Mouse (Mus musculus) forebrain, embryonic 16.5 days (tissue): Measurements from ENCODE around the gene Ddrgk1. TPM values are rescaled to one million over a fixed set of nuclear protein-coding genes. Genes with fewer than 3 reads are reported as not detected.
A peak's percentile ranks its signal among the peaks of the same experiment; 100 is the strongest.

Experiments
- ATAC-seq: fragments of 200-750 bp; cut with Nextera tagmentation; 2 replicates; pipeline ENCODE4 v1.8.0; 2017; ENCODE audit warnings: mild to moderate bottlenecking, moderate library complexity
- H3K27ac ChIP-seq: fragments of 300-500 bp; sonication (generic); 2 replicates; pipeline ENCODE4 v1.5.1; 2014; ENCODE audit warnings: low read length, control low read depth
- H3K27me3 ChIP-seq: fragments of 300-500 bp; sonication (generic); replicated peaks from 2 replicates; pipeline ENCODE4 v1.6.1; 2014; ENCODE audit warnings: low read length; ENCODE audit not compliant: control insufficient read depth, insufficient read depth
- H3K36me3 ChIP-seq: fragments of 300-500 bp; sonication (generic); 2 replicates; pipeline ENCODE4 v1.6.1; 2014; ENCODE audit not compliant: control insufficient read depth, insufficient read depth
- H3K4me1 ChIP-seq: fragments of 300-500 bp; sonication (generic); replicated peaks from 2 replicates; pipeline ENCODE4 v1.6.1; 2014; ENCODE audit warnings: low read length; ENCODE audit not compliant: control insufficient read depth, insufficient read depth
- H3K4me2 ChIP-seq: fragments of 300-500 bp; sonication (generic); 2 replicates; pipeline ENCODE4 v1.6.1; 2014; ENCODE audit warnings: mild to moderate bottlenecking, low read length, control low read depth
- H3K4me3 ChIP-seq: fragments of 300-500 bp; sonication (generic); replicated peaks from 2 replicates; pipeline ENCODE4 v1.5.1; 2014; ENCODE audit warnings: mild to moderate bottlenecking, low read length, control low read depth
- H3K9ac ChIP-seq: fragments of 300-500 bp; sonication (generic); replicated peaks from 2 replicates; pipeline ENCODE4 v1.6.1; 2014; ENCODE audit warnings: low read depth, low read length, control low read depth
- H3K9me3 ChIP-seq: fragments of 300-500 bp; sonication (generic); 2 replicates; pipeline ENCODE4 v1.6.1; 2016; ENCODE audit warnings: low read length; ENCODE audit not compliant: control insufficient read depth
- WGBS: fragments of 180-500 bp; shearing (Covaris S2); extraction: QIAGEN DNeasy Blood & Tissue Kit; methylation state at CpG from one replicate; pipeline ENCODE4 v1.1.7; 2014; 5-methylcytosine and 5-hydroxymethylcytosine counted together
- polyA plus RNA-seq: library from polyadenylated mRNA; unstranded; fragments of >200 nt; fragmentation: Nextera tagmentation; extraction: Ambion mirVana; gene quantifications from 2 replicates; pipeline ENCODE4 v1.2.1, GENCODE M21; 2015

The Ddrgk1 gene
- polyA plus RNA-seq, 1 experiment from 2014 or later: 62.3 TPM

DNA sequence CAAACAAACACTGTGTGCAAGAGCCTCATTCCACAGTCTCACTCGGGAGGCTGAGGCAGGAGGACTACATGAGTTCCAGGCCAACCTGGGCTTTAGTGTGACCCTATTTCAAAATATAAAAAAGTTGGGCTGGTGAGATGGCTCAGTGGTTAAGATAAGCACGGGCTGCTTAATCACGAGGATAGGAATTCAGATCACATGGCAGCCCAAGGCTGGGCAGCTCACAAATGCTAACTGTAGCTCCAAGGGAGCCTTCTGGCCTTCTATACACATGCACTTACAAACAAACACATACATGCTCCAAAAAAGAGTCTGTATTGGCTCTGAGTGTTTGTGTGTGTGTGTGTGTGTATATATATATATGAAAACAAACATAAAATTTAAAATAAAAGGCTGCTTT is 29.1 kb upstream of the Ddrgk1 start:
- WGBS: 44% methylated on average over 3 of the region's 3 CpGs

DNA sequence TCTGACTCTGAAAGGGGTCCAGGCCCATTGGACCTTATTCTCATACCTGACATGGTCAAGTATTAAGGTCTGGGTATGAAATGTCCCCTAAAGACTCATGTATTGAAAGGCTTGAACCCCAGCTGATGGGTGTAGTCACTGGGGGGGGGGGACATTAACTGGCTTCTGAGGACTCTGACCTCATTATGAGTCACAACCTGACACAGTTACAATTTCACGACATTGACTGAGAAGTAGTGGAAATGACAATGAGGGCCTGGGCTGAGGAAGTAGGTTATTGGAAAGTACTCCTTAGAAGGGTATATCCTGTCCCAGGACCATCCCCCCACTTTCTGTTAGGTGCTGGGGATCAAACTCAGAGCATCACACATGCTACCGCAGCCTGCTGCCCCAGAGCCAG is 24.6 kb upstream of the Ddrgk1 start:
- Histone ChIP-seq H3K36me3 (no peaks in the 10 kb centered on the region; the same call in 1 of the 2 replicates), H3K4me1 (no peaks in the 10 kb centered on the region), H3K27me3 (no peaks in the 10 kb centered on the region), H3K27ac (no peak overlapping the region), H3K9me3 (no peaks in the 10 kb centered on the region), H3K9ac (no peak overlapping the region), H3K4me2 (no peak overlapping the region), H3K4me3 (no peak overlapping the region)
- 79% methylated on average over 2 of the region's 2 CpGs for WGBS
- no peak for ATAC-seq

More for the DNA sequence above, 29.1 kb upstream of the Ddrgk1 start:
- ATAC-seq: no peak
- Histone ChIP-seq H3K9ac (no peak overlapping the region), H3K27ac (no peak overlapping the region), H3K27me3 (peaks cover 11% of the 10 kb centered on the region), H3K4me3 (no peak overlapping the region), H3K9me3 (no peaks in the 10 kb centered on the region), H3K4me2 (no peak overlapping the region), H3K4me1 (peaks cover 17% of the 10 kb centered on the region), H3K36me3 (no peaks in the 10 kb centered on the region)

DNA sequence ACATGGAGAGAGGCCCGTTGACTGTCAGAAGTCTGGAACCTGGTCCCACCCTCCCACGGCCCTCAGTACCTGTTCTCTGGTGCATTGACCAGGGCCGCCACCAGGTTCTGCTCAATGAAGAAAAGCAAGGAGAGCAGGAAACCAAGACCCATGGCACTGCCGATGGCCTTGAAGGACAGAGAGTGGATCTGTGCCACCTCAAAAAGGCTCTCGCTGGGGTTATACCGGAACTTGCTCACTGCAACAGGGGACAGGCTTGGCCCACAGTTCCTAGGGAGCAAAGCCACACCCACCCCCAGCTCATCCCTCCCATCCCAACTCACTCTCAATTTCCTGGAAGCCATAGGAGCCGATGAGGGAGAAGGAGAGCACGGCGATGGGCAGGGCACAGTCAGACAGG is 21.0 kb upstream of the Ddrgk1 start:
- peaks cover 10% of the 10 kb centered on the region for H3K36me3 ChIP-seq
- 89% methylated on average over 9 of the region's 9 CpGs for WGBS
- no peak overlapping the region for H3K27ac ChIP-seq
- no peak overlapping the region for H3K4me2 ChIP-seq
- H3K9me3 ChIP-seq: no peaks in the 10 kb centered on the region
- no peaks in the 10 kb centered on the region for H3K4me1 ChIP-seq
- H3K27me3 ChIP-seq: no peaks in the 10 kb centered on the region
- H3K9ac ChIP-seq: no peak overlapping the region
- no peak overlapping the region for H3K4me3 ChIP-seq
- ATAC-seq: no peak

DNA sequence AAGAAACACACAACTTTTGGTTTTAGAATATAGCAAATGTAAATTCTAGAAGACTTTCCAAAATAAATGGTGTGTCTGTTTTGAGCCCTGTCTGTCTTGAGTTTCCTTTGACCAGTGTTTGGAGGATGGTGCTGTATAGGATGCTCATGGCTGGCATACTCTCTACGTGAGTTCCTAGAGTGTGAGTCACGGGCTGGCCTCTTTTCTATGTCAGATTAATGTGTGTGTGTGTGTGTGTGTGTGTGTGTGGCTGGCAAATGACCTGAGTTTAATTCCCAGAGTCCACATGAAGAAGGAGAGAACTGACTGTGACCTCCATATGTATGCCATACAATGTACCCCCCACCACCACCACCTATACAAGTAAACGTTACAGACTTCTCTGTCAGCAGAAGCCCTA is 17.1 kb upstream of the Ddrgk1 start:
- no peak overlapping the region for H3K9ac ChIP-seq
- H3K27ac ChIP-seq: no peak overlapping the region
- H3K4me3 ChIP-seq: no peak overlapping the region
- H3K36me3 ChIP-seq: peaks cover 39% of the 10 kb centered on the region
- no peaks in the 10 kb centered on the region for H3K4me1 ChIP-seq
- H3K27me3 ChIP-seq: no peaks in the 10 kb centered on the region
- no peak overlapping the region for H3K4me2 ChIP-seq
- no peaks in the 10 kb centered on the region for H3K9me3 ChIP-seq
- no peak for ATAC-seq
- 81% methylated on average over 3 of the region's 3 CpGs for WGBS

DNA sequence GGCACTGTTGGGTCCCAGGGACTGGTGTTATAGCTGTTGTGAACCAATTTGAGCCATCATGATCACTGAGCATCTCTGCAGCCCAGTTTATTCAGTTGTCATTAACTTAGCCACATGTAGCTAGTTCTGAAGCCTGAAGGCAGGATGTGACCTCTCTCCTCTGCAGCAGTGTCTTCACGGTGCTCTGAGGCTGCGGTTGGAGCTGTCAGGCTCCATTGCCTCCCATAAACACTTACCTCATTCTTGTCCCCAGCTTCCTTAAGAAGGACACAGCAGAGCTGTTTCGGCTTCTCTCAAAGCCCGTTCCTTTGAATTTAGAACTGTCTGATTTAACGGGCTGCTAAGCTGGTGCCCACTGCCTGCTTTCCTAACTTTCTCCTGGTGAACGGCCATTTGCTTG is 15.4 kb upstream of the Ddrgk1 start:
- H3K9me3 ChIP-seq: no peaks in the 10 kb centered on the region
- H3K4me3 ChIP-seq: no peak overlapping the region
- no peak for ATAC-seq
- WGBS: 88% methylated on average over 6 of the region's 6 CpGs
- H3K27me3 ChIP-seq: no peaks in the 10 kb centered on the region
- no peak overlapping the region for H3K27ac ChIP-seq
- no peak overlapping the region for H3K4me2 ChIP-seq
- H3K4me1 ChIP-seq: no peaks in the 10 kb centered on the region
- H3K9ac ChIP-seq: no peak overlapping the region
- peaks cover 54% of the 10 kb centered on the region for H3K36me3 ChIP-seq

DNA sequence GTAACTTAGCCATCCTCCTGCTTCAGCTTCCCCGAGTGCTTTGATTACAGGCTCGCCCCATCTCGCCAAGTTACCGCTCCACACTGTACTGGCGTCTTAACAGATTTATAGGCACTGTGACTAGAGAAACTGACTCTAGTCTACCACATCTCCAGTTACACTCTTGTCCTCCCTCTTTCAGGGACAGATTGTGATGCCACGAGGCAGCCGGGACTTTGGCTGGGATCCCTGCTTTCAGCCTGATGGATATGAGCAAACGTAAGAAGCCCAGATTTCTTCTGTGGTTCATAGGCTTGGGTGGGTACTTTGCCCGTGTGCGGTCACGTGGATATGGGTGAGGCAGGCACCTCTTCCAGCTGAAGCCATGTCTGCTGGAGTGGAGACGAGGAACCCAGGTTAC is 14.7 kb upstream of the Ddrgk1 start:
- no peaks in the 10 kb centered on the region for H3K4me1 ChIP-seq
- H3K36me3 ChIP-seq: peaks cover 59% of the 10 kb centered on the region
- WGBS: 88% methylated on average over 12 of the region's 12 CpGs
- H3K9ac ChIP-seq: no peak overlapping the region
- no peak overlapping the region for H3K27ac ChIP-seq
- no peaks in the 10 kb centered on the region for H3K27me3 ChIP-seq
- no peaks in the 10 kb centered on the region for H3K9me3 ChIP-seq
- H3K4me3 ChIP-seq: no peak overlapping the region
- no peak overlapping the region for H3K4me2 ChIP-seq
- no peak for ATAC-seq

DNA sequence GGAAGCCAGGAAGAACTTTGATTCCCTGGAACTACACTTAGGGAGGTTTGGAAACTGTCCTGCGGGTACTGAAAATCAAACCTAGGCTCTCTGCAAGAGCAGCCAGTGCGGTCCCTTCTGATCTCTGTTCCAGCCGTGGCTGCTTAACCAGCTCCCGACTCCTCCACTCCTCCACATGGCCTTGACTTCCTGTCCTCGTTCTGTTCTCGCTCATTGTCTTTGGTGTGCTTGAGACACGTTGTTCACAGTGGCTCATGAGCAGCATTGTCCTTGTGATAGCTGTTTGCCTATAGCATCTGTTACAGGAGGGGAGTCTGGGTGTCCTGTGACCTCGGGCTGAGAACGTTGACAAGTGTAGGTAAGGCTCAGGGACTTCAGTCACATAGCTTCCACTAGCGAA is 12.8 kb upstream of the Ddrgk1 start:
- no peak for ATAC-seq
- Histone ChIP-seq H3K4me3 (no peak overlapping the region), H3K4me1 (no peaks in the 10 kb centered on the region), H3K27ac (no peak overlapping the region), H3K9ac (no peak overlapping the region), H3K27me3 (no peaks in the 10 kb centered on the region), H3K4me2 (no peak overlapping the region), H3K36me3 (peaks cover 63% of the 10 kb centered on the region), H3K9me3 (no peaks in the 10 kb centered on the region)
- WGBS: 91% methylated on average over 10 of the region's 10 CpGs

DNA sequence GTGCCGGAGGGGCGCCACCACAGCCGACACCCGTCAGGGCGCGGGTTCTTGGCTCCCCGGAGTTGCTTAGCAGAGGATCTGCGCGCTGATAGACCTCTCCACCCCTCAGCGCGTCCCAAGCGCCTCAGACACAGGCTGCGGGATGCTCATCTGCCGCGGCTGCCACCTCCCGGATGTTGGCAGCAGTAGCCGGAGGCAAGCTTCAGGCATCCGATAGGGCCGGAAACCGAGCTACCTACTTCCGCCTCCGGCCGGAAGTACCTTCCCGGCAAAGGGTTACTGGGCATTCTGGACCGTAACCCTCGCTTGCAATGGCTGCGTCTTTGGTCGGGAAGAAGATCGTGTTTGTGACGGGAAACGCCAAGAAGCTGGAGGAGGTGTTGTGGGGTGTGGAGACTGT is 3.1 kb upstream of the Ddrgk1 start, which contains the start of gene Itpa:
Gene Itpa, plus strand, starts transcription at position 52 of the 400 bp plus-strand sequence.
- WGBS: 0% methylated on average over 31 of the region's 31 CpGs
- Histone ChIP-seq H3K4me1 (peaks cover 29% of the 10 kb centered on the region), H3K4me2 (peak within 1 kb of the TSS; percentile 94), H3K27ac (peak within 1 kb of the TSS; percentile 95), H3K9ac (peak within 1 kb of the TSS; percentile 78), H3K27me3 (no peaks in the 10 kb centered on the region), H3K36me3 (peaks cover 2% of the 10 kb centered on the region), H3K9me3 (no peaks in the 10 kb centered on the region), H3K4me3 (peak within 1 kb of the TSS; percentile 77)
- ATAC-seq: peak; percentile 66

DNA sequence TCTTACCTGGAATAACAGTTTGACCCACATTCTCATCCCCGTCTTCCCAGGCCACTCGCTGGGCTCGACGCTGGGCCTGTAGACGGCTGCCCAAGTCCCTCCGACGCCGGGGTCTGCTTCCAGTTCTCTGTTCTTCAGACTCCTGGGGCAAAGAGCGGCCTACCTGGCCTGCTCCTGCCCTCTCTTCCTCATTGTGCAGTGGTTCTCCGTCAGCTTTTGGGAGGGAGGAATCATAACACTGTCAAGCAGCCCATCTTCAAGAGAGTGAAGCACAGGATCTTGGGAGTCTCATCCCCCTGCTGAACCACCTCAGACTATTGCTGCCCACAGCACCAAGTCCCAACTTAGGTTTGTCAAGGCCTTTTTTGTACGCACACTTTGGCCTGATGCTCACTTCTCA is 1.1 kb downstream of the Ddrgk1 start:
- H3K9me3 ChIP-seq: no peaks in the 10 kb centered on the region
- peaks cover 25% of the 10 kb centered on the region for H3K4me1 ChIP-seq
- peak overlapping the region; percentile 86 for H3K9ac ChIP-seq
- H3K27ac ChIP-seq: no peak overlapping the region
- no peak for ATAC-seq
- H3K4me2 ChIP-seq: peak overlapping the region; percentile 87
- WGBS: 86% methylated on average over 11 of the region's 11 CpGs
- no peaks in the 10 kb centered on the region for H3K27me3 ChIP-seq
- peak overlapping the region; percentile 75 for H3K4me3 ChIP-seq
- peaks cover 6% of the 10 kb centered on the region; the same call in 1 of the 2 replicates for H3K36me3 ChIP-seq

DNA sequence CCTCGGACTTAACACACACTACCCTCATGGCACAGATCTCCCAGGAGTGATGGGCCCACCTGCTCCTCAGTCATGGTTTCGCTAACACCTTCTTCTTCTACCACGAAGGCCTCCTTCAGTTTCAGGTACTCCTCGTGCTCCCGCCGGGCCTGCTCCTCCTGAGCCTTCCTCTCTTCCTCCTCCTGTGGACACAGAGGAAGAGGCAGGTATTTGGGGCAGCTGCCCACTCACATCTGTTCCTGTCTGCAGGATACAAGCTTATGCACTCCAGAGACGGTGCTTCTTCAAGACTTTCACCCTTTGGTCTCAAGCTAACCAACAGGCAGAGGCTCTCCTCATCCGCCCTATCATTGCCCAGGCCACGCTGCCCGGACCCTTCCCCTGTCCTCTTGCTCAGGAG is 5.9 kb downstream of the Ddrgk1 start:
- H3K27ac ChIP-seq: no peak overlapping the region
- H3K4me3 ChIP-seq: no peak overlapping the region
- no peak overlapping the region for H3K9ac ChIP-seq
- no peaks in the 10 kb centered on the region for H3K27me3 ChIP-seq
- H3K9me3 ChIP-seq: no peaks in the 10 kb centered on the region
- H3K4me1 ChIP-seq: peaks cover 12% of the 10 kb centered on the region
- 95% methylated on average over 10 of the region's 10 CpGs for WGBS
- peaks cover 23% of the 10 kb centered on the region for H3K36me3 ChIP-seq
- H3K4me2 ChIP-seq: no peak overlapping the region
- ATAC-seq: no peak
